Mouse (Mus musculus): ENCODE data around the gene Katnb1. TPM values are rescaled to one million over a fixed set of nuclear protein-coding genes. Genes with fewer than 3 reads are reported as not detected.

Katnb1 gene
- total and polyA plus RNA-seq, 2 experiments from 2014 or later: 48.4 to 63.3 TPM

DNA sequence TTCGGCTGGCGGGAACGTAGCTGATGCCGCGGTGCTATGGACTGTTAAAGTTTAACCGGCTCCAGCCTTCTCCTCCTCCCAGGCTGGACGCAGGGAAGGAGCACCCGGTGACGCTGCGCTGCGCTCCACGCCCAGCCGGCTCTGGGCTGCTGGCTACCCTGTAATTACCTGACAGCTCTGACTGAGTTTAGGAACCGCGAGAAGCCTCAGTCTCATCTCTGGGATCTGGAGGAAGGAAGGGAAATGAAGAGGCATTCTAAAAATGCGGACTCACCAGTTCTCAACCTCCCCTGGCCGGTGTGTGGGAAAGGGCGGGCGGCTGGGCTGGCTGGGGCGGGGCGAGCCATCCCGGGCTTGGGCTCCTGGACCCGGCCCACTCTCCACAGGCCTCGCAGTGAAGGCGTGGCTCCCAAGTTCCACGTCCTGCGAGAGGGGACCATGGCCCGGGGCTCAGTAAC is 56.7 kb downstream of the Katnb1 start:
- peaks cover 21% of the 10 kb centered on the region for H3K4me1 ChIP-seq (ENCODE audit: insufficient read depth, low read length)
- WGBS: 11% methylated on average over 28 of the region's 28 CpGs
- H3K36me3 ChIP-seq (ENCODE audit: insufficient read depth, low read length): peaks cover 4% of the 10 kb centered on the region; the same call in 1 of the 2 replicates
- ATAC-seq (peak; percentile 16; the same call in 1 of the 2 replicates), DNase-seq (ENCODE audit: low spot score) (peak; percentile 20)
- no peaks in the 10 kb centered on the region for H3K9me3 ChIP-seq (ENCODE audit: low read length)
- no peak overlapping the region; the same call in 1 of the 2 replicates for H3K27ac ChIP-seq
- H3K4me3 ChIP-seq (ENCODE audit: low read length): peak overlapping the region; percentile 1
- TF ChIP-seq CTCF (IDR thresholded peaks at IDR 0.05; ENCODE audit: low read depth): no peak
- no peaks in the 10 kb centered on the region for H3K27me3 ChIP-seq (ENCODE audit: insufficient read depth, low read length)
- no peak overlapping the region; the same call in 1 of the 2 replicates for H3K9ac ChIP-seq (replicated peaks; ENCODE audit: low read length)
- H3K4me2 ChIP-seq (ENCODE audit: low read depth, low read length): peak overlapping the region; percentile 51

DNA sequence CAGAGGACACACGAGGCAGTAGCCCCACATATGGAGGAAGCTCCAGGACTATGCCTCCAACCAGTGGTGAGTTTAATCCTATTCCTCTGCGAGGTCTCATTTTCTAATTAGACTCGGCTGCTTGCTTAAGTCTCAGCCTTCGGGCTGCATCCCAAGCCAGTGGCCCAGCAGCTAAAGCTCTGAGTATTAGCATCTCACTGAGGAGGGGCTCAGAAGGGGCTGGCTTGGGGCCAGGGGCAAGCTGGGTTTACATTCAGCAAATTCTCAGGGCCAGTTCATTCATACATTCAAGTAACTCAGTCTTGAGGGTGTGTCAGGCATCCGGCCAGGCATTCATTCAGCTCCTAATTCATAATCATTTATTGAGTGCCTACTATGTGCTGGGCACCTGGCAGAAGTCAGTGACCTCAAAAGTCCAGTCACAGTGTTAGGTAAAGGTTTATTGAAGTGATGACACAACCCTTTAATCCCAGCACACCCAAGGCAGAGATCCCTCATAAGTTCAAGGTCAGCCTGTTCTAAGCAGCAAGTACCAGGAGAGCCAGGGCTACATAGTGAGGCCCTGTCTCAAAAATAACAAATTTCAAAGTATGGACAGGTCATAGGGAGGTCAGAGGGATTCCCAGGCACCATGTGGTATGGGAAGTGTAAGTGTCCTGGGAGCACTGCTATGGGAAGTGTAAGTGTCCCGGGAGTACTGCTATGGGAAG is 57.5 kb downstream of the Katnb1 start:
- Histone ChIP-seq H3K36me3 (ENCODE audit: insufficient read depth, low read length) (peaks cover 4% of the 10 kb centered on the region; the same call in 1 of the 2 replicates), H3K27me3 (ENCODE audit: insufficient read depth, low read length) (no peaks in the 10 kb centered on the region), H3K27ac (no peak overlapping the region), H3K4me2 (ENCODE audit: low read depth, low read length) (peak overlapping the region; percentile 51), H3K4me3 (ENCODE audit: low read length) (peak overlapping the region; percentile 1; the same call in 1 of the 2 replicates), H3K4me1 (ENCODE audit: insufficient read depth, low read length) (peaks cover 28% of the 10 kb centered on the region), H3K9ac (replicated peaks; ENCODE audit: low read length) (no peak overlapping the region), H3K9me3 (ENCODE audit: low read length) (no peaks in the 10 kb centered on the region)
- peak; percentile 11; the same call in 1 of the 2 replicates for ATAC-seq
- no peak for TF ChIP-seq CTCF (IDR thresholded peaks at IDR 0.05; ENCODE audit: low read depth)
- peak; percentile 86 for DNase-seq (ENCODE audit: low spot score)
- WGBS: 22% methylated on average over 6 of the region's 6 CpGs

DNA sequence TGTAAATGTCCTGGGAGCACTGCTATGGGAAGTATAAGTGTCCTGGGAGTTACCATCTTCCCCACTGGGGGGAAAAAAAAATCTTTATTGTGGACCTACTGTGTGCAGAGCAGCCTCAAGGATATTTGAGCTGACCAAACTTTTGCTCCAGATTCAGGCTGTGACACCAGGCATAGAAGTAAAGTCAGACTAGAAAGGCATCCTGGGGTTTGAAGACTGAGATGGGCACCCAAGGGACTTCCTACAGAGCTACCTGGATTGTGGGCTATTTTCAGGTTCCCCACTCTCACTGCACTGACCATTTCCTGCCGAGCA is 58.0 kb downstream of the Katnb1 start:
- Histone ChIP-seq H3K27me3 (ENCODE audit: insufficient read depth, low read length) (no peaks in the 10 kb centered on the region), H3K4me3 (ENCODE audit: low read length) (no peak overlapping the region), H3K27ac (no peak overlapping the region), H3K4me1 (ENCODE audit: insufficient read depth, low read length) (peaks cover 28% of the 10 kb centered on the region), H3K9ac (replicated peaks; ENCODE audit: low read length) (no peak overlapping the region), H3K36me3 (ENCODE audit: insufficient read depth, low read length) (peaks cover 4% of the 10 kb centered on the region; the same call in 1 of the 2 replicates), H3K9me3 (ENCODE audit: low read length) (no peaks in the 10 kb centered on the region), H3K4me2 (ENCODE audit: low read depth, low read length) (no peak overlapping the region)
- ATAC-seq: no peak
- DNase-seq (ENCODE audit: low spot score): no peak
- 50% methylated on average over 1 of the region's 1 CpGs for WGBS
- TF ChIP-seq CTCF (IDR thresholded peaks at IDR 0.05; ENCODE audit: low read depth): no peak

- WGBS: 76% methylated on average over 5 of the region's 5 CpGs
- TF ChIP-seq CTCF (IDR thresholded peaks at IDR 0.05; ENCODE audit: low read depth): no peak
- DNase-seq (ENCODE audit: low spot score) (no peak), ATAC-seq (no peak)
- H3K4me2 ChIP-seq (ENCODE audit: low read depth, low read length): peak overlapping the region; percentile 98
- peaks cover 32% of the 10 kb centered on the region for H3K4me1 ChIP-seq (ENCODE audit: insufficient read depth, low read length)
- H3K4me3 ChIP-seq (ENCODE audit: low read length): no peak overlapping the region
- H3K27me3 ChIP-seq (ENCODE audit: insufficient read depth, low read length): no peaks in the 10 kb centered on the region
- no peaks in the 10 kb centered on the region; the same call in 1 of the 2 replicates for H3K36me3 ChIP-seq (ENCODE audit: insufficient read depth, low read length)
- no peak overlapping the region for H3K9ac ChIP-seq (replicated peaks; ENCODE audit: low read length)
- H3K9me3 ChIP-seq (ENCODE audit: low read length): no peaks in the 10 kb centered on the region
- no peak overlapping the region for H3K27ac ChIP-seq
Observed at GRCm38 (mm10) chr8:95140555-95140954, 59.6 kb downstream of the Katnb1 start.

DNA sequence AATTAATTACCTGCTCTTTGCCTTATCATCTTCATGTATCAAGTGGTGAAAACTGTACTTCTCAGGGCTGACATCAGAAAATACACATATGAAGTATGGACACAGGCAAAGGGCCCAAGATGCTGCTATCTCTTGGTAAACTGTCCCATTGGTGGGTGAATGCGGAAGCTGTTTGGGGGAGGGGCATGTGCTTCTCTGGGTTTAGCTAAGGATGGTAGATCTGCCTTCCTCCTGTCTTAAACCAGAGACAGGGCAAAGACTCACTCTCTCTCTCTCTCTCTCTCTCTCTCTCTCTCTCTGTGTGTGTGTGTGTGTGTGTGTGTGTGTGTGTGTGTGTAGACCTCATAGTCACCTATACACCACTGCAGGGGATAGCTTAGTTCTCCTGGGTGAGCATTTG is 60.0 kb downstream of the Katnb1 start:
- H3K36me3 ChIP-seq (ENCODE audit: insufficient read depth, low read length): no peaks in the 10 kb centered on the region; the same call in 1 of the 2 replicates
- peaks cover 32% of the 10 kb centered on the region for H3K4me1 ChIP-seq (ENCODE audit: insufficient read depth, low read length)
- no peak for ATAC-seq
- H3K9me3 ChIP-seq (ENCODE audit: low read length): no peaks in the 10 kb centered on the region
- peak overlapping the region; percentile 98 for H3K4me2 ChIP-seq (ENCODE audit: low read depth, low read length)
- no peak for DNase-seq (ENCODE audit: low spot score)
- no peak overlapping the region; the same call in 1 of the 2 replicates for H3K9ac ChIP-seq (replicated peaks; ENCODE audit: low read length)
- TF ChIP-seq CTCF (IDR thresholded peaks at IDR 0.05; ENCODE audit: low read depth): no peak
- H3K4me3 ChIP-seq (ENCODE audit: low read length): peak overlapping the region; percentile 79
- no peaks in the 10 kb centered on the region for H3K27me3 ChIP-seq (ENCODE audit: insufficient read depth, low read length)
- 86% methylated on average over 1 of the region's 1 CpGs for WGBS
- no peak overlapping the region for H3K27ac ChIP-seq

DNA sequence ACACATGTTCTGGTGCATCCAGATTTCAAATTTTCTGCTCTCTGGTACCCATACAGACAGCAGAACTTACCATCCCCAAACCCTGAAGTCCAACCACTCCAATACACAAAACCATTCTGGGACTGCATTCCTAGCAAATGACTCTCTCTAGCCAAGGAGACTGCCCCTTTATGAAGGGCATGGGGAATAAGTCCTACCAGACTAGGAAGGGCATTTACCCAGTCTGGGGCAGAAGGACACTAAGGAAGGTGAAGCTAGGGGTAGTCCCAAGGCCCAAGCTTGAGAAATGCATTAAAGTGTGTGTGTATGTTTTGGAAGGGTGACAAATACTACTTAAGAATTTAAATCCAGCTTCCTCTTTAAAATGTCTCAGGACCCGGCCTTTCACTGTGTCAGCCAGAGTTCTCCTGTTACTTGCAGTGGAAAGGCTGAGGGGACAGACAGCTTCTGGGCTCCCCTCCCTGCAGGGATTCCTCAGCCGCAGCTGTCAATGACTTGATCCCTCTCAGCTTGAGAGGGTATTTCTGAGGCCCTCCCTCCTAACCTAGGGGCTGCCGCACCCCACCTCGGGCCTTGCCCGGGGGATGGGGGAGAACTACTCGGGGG is 60.6 kb downstream of the Katnb1 start:
- ATAC-seq: peak; percentile 3; the same call in 1 of the 2 replicates
- Histone ChIP-seq H3K27ac (peak overlapping the region; percentile 83), H3K9me3 (ENCODE audit: low read length) (no peaks in the 10 kb centered on the region), H3K4me3 (ENCODE audit: low read length) (peak overlapping the region; percentile 79), H3K4me2 (ENCODE audit: low read depth, low read length) (peak overlapping the region; percentile 98), H3K27me3 (ENCODE audit: insufficient read depth, low read length) (no peaks in the 10 kb centered on the region), H3K9ac (replicated peaks; ENCODE audit: low read length) (peak overlapping the region; percentile 88), H3K36me3 (ENCODE audit: insufficient read depth, low read length) (no peaks in the 10 kb centered on the region; the same call in 1 of the 2 replicates), H3K4me1 (ENCODE audit: insufficient read depth, low read length) (peaks cover 32% of the 10 kb centered on the region)
- no peak for TF ChIP-seq CTCF (IDR thresholded peaks at IDR 0.05; ENCODE audit: low read depth)
- 1% methylated on average over 6 of the region's 6 CpGs for WGBS
- DNase-seq (ENCODE audit: low spot score): peak; percentile 47
